Mouse (Mus musculus): ENCODE measurements around the gene Atf1. TPM values are rescaled to one million over a fixed set of nuclear protein-coding genes. Genes with fewer than 3 reads are reported as not detected.
"Not testable (repeated sequence)": the region's sequence is repeated elsewhere in the genome, so short reads cannot be mapped to it uniquely, and the experiment has no call there.

The Atf1 gene
- polyA plus RNA-seq, 1 experiment, result 45.7 TPM

DNA sequence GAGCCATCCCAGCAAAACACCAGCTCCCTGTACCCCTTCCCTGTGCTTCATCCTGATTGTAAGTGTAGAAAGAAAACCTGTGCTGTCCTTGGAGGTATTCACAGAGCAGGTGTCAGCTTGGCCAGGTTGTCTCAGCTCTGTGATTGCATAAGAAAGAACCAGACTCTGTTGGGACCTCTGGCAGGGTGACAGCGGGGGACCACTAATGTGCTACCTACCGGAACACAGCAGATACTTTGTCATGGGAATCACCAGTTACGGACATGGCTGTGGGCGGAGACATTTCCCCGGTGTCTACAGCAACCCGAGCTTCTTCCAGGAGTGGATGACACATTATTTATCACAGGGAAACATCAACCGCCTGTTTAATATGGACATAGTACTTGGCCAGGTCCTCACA, 64.7 kb downstream of the Atf1 start:
- no peak overlapping the region for H3K4me3 ChIP-seq (replicated peaks; ENCODE audit: extremely low read depth, low read depth, low read length)
- DNase-seq, result no peak
- TF ChIP-seq POLR2A (IDR thresholded peaks at IDR 0.05; ENCODE audit: borderline replicate concordance, extremely low read depth, low read depth, low read length) (no peak), CTCF (IDR thresholded peaks at IDR 0.05; ENCODE audit: insufficient read depth, low read length) (no peak)
- 48% methylated on average over 7 of the region's 7 CpGs for WGBS
- no peaks in the 10 kb centered on the region for H3K4me1 ChIP-seq (ENCODE audit: control insufficient read depth, insufficient read depth, low read length)

DNA sequence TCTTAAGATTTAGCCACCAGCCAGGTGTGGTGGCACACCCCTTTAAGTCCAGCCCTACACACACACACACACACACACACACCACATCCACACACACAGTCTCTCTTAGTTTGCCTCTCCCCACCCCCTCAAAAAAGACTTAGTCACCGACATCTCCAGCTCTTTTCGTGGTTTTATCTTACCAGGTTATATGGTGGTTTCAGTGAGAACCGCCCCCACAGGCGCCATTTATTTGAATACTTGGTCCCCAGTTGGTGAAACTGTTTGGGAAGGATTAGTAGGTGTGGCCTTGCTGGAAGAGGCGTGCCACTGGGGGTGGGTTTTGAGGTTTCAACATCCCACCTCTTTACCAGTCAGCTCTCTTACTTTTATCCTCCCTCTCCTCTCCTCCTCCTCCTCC, 70.2 kb downstream of the Atf1 start:
- H3K4me3 ChIP-seq (replicated peaks; ENCODE audit: extremely low read depth, low read depth, low read length), result no peak overlapping the region
- TF ChIP-seq POLR2A (IDR thresholded peaks at IDR 0.05; ENCODE audit: borderline replicate concordance, extremely low read depth, low read depth, low read length) (no peak), CTCF (IDR thresholded peaks at IDR 0.05; ENCODE audit: insufficient read depth, low read length) (no peak)
- DNase-seq, result no peak
- no peaks in the 10 kb centered on the region for H3K4me1 ChIP-seq (ENCODE audit: control insufficient read depth, insufficient read depth, low read length)
- WGBS, result 89% methylated on average over 5 of the region's 5 CpGs

DNA sequence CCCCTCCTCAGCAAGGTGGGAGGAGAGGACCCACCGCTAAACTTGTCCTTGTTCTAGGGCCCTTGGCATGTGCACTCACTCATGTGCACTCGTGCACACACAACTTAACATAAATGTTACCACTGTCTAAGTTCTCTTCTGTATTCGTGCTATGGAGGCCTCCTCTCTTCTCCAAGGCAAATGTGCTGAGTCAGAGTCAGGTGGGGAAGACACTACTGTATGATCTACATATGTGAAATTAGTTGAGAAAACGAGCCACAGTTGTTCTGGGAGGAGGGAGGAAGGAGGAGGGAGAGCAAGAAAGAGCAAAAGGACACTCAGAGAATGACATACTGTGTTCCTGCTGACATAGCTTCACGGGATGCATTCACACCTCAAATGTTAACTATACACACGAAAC, 72.9 kb downstream of the Atf1 start:
- TF ChIP-seq CTCF (IDR thresholded peaks at IDR 0.05; ENCODE audit: insufficient read depth, low read length) (no peak), POLR2A (IDR thresholded peaks at IDR 0.05; ENCODE audit: borderline replicate concordance, extremely low read depth, low read depth, low read length) (no peak)
- DNase-seq, result no peak
- Histone ChIP-seq H3K4me1 (ENCODE audit: control insufficient read depth, insufficient read depth, low read length) (no peaks in the 10 kb centered on the region), H3K4me3 (replicated peaks; ENCODE audit: extremely low read depth, low read depth, low read length) (no peak overlapping the region)
- WGBS, result 69% methylated on average over 6 of the region's 6 CpGs

DNA sequence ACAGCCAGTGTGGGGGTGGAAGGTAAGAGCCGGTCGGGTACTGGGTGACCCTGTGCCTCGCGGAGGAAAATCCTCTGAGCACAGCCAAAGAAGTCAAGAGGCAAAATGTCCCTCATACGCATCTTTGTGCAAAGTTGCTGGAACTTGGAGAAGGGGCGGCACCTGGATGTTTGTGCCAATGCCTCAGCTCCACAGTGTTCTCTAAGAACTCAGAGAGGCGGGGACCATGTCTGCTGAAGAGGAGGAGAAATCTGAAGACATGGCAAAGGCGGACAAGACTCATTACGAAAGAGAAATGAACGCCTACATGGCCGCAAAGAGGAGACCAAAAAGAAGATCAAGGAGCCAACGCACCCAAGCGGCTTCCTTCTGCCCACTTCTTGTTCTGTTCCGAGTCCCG, 73.9 kb downstream of the Atf1 start:
- 74% methylated on average over 15 of the region's 15 CpGs for WGBS
- TF ChIP-seq POLR2A (IDR thresholded peaks at IDR 0.05; ENCODE audit: borderline replicate concordance, extremely low read depth, low read depth, low read length) (no peak), CTCF (IDR thresholded peaks at IDR 0.05; ENCODE audit: insufficient read depth, low read length) (no peak)
- no peak for DNase-seq
- Histone ChIP-seq H3K4me1 (ENCODE audit: control insufficient read depth, insufficient read depth, low read length) (no peaks in the 10 kb centered on the region), H3K4me3 (replicated peaks; ENCODE audit: extremely low read depth, low read depth, low read length) (no peak overlapping the region)

DNA sequence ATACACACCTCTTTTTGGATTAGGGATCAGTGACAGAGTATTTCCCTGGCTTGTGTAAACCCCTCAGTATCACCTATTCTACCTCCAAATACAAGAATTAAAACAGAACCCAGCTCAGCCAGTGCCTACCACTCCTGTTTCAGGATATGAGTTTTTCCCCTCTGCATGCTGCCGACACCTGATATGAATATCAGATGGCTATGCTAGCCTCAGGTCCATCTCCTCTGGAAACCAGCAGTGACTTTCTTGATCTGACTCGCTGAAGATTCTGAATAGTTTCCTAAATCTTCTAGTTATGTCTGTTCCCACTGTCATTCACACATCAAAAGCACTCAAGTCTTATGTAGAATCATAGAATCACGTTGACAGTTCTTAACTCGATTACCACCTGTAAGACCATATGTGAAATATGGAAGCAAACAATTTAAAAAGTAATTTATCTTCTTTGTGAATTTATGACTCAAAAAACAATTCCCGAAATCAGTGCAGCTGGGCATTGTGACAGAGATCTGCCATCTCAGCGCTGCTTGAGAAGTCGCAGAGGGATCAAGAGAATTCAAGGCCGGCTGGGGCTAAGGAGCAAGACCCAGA, 75.9 kb downstream of the Atf1 start:
- 35% methylated on average over 8 of the region's 8 CpGs for WGBS
- H3K4me1 ChIP-seq (ENCODE audit: control insufficient read depth, insufficient read depth, low read length), result no peaks in the 10 kb centered on the region
- TF ChIP-seq POLR2A (IDR thresholded peaks at IDR 0.05; ENCODE audit: borderline replicate concordance, extremely low read depth, low read depth, low read length) (no peak), CTCF (IDR thresholded peaks at IDR 0.05; ENCODE audit: insufficient read depth, low read length) (no peak)
- no peak for DNase-seq
- peak overlapping the region; percentile 1 for H3K4me3 ChIP-seq (replicated peaks; ENCODE audit: extremely low read depth, low read depth, low read length)

DNA sequence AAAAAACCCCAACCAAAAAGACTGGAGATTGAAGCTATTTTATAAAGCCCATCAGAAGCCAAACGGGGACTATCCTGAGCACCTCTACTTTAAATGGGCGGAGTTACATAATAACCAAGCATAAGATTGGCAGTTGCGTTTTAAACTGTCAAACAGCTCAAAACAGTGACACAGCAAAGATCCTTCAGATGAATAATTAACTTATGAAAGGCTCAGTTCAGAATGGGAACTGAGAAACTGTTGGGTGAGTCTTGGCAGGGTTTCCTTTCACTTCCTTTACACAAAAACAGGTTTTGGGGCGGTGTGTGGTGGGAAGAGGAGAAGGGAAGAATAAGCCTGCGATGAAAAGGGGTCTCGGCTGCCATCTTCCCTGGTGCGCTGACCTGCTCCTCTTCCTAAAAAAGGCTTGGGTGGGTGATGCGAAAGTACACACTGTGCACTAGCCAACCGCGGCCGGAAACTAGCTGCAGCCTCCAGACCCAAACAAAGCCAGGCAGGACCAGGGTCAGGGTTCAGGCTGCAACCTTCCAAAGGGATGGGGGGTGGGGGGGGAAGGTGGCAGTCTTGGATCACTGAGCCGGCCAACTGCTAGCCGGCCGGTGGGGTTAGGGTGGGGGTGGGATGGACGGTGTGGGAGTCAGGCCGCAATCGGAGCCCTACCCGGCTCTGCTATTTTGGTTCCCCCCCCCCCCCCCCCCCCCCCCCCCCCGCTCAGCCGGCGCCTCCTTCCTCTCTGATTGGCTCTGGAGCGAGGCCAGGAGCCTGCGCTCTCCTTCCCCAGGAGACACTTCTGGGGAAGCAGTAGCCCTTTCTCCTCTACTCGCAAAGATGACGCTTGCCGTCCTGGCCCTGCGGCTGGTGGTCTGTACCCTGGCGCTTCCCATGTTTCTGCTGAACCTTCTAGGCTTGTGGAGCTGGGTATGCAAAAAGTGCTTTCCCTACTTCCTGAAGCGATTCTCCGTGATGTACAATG, 76.7 kb downstream of the Atf1 start, which contains the start of gene Mettl7a1:
Gene Mettl7a1 (plus strand): TSS at position 122 of the 973 bp plus-strand sequence.
- DNase-seq, result peak; percentile 88
- Histone ChIP-seq H3K4me3 (replicated peaks; ENCODE audit: extremely low read depth, low read depth, low read length) (peak within 1 kb of the TSS; percentile 73), H3K4me1 (ENCODE audit: control insufficient read depth, insufficient read depth, low read length) (no peaks in the 10 kb centered on the region)
- 2% methylated on average over 21 of the region's 30 CpGs for WGBS
- TF ChIP-seq POLR2A (IDR thresholded peaks at IDR 0.05; ENCODE audit: borderline replicate concordance, extremely low read depth, low read depth, low read length), result peak; percentile 98
- TF ChIP-seq CTCF (IDR thresholded peaks at IDR 0.05; ENCODE audit: insufficient read depth, low read length), result no peak

DNA sequence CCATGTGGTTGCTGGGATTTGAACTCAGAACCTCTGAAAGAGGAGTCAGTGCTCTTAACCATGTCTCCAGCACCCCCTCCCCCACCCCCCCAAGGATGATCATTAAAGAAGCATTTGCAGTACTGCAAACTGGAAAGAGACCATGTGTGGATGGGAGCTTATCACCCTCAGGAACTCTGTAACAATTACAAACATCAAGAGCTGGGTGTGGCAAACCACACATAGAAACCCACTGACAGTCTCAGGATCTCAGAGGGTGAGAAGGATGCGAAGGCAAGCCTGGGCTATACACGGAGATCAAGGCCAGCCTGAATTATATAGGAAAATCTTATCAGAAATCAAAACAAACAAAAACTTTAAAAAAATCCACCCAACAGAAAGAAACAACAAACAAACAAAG, 78.6 kb downstream of the Atf1 start:
- Histone ChIP-seq H3K4me1 (ENCODE audit: control insufficient read depth, insufficient read depth, low read length) (no peaks in the 10 kb centered on the region), H3K4me3 (replicated peaks; ENCODE audit: extremely low read depth, low read depth, low read length) (peak overlapping the region; percentile 57)
- WGBS, result 60% methylated on average over 2 of the region's 2 CpGs
- TF ChIP-seq CTCF (IDR thresholded peaks at IDR 0.05; ENCODE audit: insufficient read depth, low read length) (no peak), POLR2A (IDR thresholded peaks at IDR 0.05; ENCODE audit: borderline replicate concordance, extremely low read depth, low read depth, low read length) (no peak)
- no peak for DNase-seq

DNA sequence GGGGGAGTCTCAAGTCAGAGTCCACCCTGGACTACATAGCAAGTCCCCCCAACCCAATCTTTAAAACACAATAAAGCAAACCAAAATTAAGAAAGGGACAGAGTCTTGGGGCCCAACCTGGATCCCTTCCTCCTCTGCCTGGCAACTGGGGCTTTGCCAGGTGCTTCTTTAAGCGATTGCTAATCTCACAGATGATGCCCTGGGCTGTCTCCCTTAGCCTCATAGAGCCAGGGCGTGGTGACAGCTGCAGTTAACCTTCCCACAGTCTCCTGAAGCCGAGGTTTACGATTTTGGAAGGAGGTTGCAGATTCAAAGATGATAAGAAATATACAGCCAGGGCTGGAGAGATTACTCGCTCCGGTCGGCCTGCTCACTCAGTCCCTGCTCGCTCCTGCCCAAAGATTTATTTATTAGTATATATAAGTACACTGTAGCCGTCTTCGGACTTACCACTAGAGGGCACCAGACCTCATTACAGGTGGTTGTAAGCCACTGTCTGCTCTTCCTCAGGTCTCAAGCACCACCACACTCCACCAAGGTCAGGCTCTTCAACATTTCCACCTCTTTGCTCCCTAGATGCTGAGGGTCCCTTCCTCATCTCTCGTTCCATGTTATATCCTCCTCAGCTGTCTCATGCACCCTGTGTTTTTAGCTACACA, 79.9 kb downstream of the Atf1 start:
- peak overlapping the region; percentile 41 for H3K4me3 ChIP-seq (replicated peaks; ENCODE audit: extremely low read depth, low read depth, low read length)
- WGBS, result 15% methylated on average over 11 of the region's 11 CpGs

More for the DNA sequence above, 79.9 kb downstream of the Atf1 start:
- DNase-seq; H3K4me1 ChIP-seq (ENCODE audit: control insufficient read depth, insufficient read depth, low read length): not testable (repeated sequence)
- TF ChIP-seq CTCF (IDR thresholded peaks at IDR 0.05; ENCODE audit: insufficient read depth, low read length), result 0 out of 2 replicates have a peak, but pooled peaks have one; percentile 29

Other genes with a start within 250 kb of the Atf1 start
- gene Dip2b, start 189.2 kb upstream of the Atf1 start, polyA plus RNA-seq (2012; rRNA removed), result 11.0 and 14.6 TPM in 2 replicates
- gene Tmprss12, start 53.0 kb downstream of the Atf1 start, polyA plus RNA-seq (2012; rRNA removed), result not detected in 2 replicates
- gene Mettl7a1, start 76.3 kb downstream of the Atf1 start, polyA plus RNA-seq (2012; rRNA removed), result 448 and 506 TPM in 2 replicates
- 0.80 and 1.1 TPM in 2 replicates for gene Mettl7a3, start 107.1 kb downstream of the Atf1 start, polyA plus RNA-seq (2012; rRNA removed)
- 0.11 TPM in 1 of 2 replicates, not detected in the other for gene Methig1, start 125.3 kb downstream of the Atf1 start, polyA plus RNA-seq (2012; rRNA removed)
- gene Mettl7a2, start 125.4 kb downstream of the Atf1 start, polyA plus RNA-seq (2012; rRNA removed), result 0.10 TPM in 1 of 2 replicates, not detected in the other
- not detected in 2 replicates for gene Higd1c, start 136.7 kb downstream of the Atf1 start, polyA plus RNA-seq (2012; rRNA removed)
- not detected in 2 replicates for gene Gm5475, start 194.3 kb downstream of the Atf1 start, polyA plus RNA-seq (2012; rRNA removed)
- gene Slc11a2, start 197.3 kb downstream of the Atf1 start, polyA plus RNA-seq (2012; rRNA removed), result 35.5 and 53.2 TPM in 2 replicates
- gene Letmd1, start 241.2 kb downstream of the Atf1 start, polyA plus RNA-seq (2012; rRNA removed), result 32.6 and 44.4 TPM in 2 replicates

All from lung, adult 2 months (tissue).